33 mouse cellular contexts compared by ENCODE assay signal in genomic region chr16:82520406-82520805, GRCm38 (mm10).
"Had no signal": no experiment of that assay in that cellular context is flagged by ENCODE, and none has a peak within 500 bp of the region (broad histone marks: within the 10 kb centered on the region; RNA-seq: fewer than 3 reads in every experiment).

No protein-coding gene starts in this region.

- H3K36me3 ChIP-seq: heart, embryonic 10.5 days; heart, embryonic 12.5 days; heart, embryonic 13.5 days; heart, embryonic 15.5 days; hindbrain, embryonic 10.5 days; hindbrain, embryonic 15.5 days; intestine, embryonic 15.5 days; kidney, embryonic 15.5 days had no signal

- H3K27ac ChIP-seq: heart, embryonic 10.5 days; heart, embryonic 13.5 days; heart, embryonic 15.5 days; hindbrain, embryonic 10.5 days; hindbrain, embryonic 14.5 days; hindbrain, embryonic 15.5 days; hindbrain, postnatal 0 days; intestine, embryonic 15.5 days; kidney, embryonic 15.5 days; kidney, postnatal 0 days; layer of hippocampus, adult 2 months had no signal

- H3K4me1 ChIP-seq: heart, embryonic 10.5 days; heart, embryonic 12.5 days; heart, embryonic 13.5 days; heart, embryonic 15.5 days; hindbrain, embryonic 10.5 days; hindbrain, embryonic 15.5 days; intestine, embryonic 15.5 days; kidney, embryonic 15.5 days had no signal

- ATAC-seq: hindbrain, embryonic 16.5 days; hindbrain, postnatal 0 days; inflammation-experienced regulatory T-cells, adult 6 months; intestine, embryonic 15.5 days; intestine, embryonic 16.5 days; intestine, postnatal 0 days had no signal

- H3K4me2 ChIP-seq: heart, embryonic 11.5 days; heart, embryonic 12.5 days; heart, embryonic 13.5 days; heart, embryonic 15.5 days; hindbrain, embryonic 14.5 days; hindbrain, embryonic 15.5 days; intestine, embryonic 15.5 days; kidney, embryonic 15.5 days had no signal

- H3K4me3 ChIP-seq: heart, embryonic 10.5 days; heart, embryonic 12.5 days; heart, embryonic 13.5 days; heart, embryonic 15.5 days; hindbrain, embryonic 10.5 days; hindbrain, embryonic 15.5 days; intestine, embryonic 15.5 days; kidney, embryonic 15.5 days; layer of hippocampus, adult 2 months had no signal

- H3K9me3 ChIP-seq: heart, embryonic 10.5 days; heart, embryonic 12.5 days; heart, embryonic 13.5 days; heart, embryonic 15.5 days; hindbrain, embryonic 10.5 days; hindbrain, embryonic 15.5 days; intestine, embryonic 15.5 days; kidney, embryonic 15.5 days had no signal

- H3K27me3 ChIP-seq: heart, embryonic 12.5 days; heart, embryonic 13.5 days; heart, embryonic 15.5 days; hindbrain, embryonic 15.5 days; intestine, embryonic 15.5 days; kidney, embryonic 15.5 days had no signal

- H3K9ac ChIP-seq: heart, embryonic 12.5 days; heart, embryonic 13.5 days; heart, embryonic 15.5 days; hindbrain, embryonic 14.5 days; hindbrain, embryonic 15.5 days; intestine, embryonic 15.5 days; kidney, embryonic 15.5 days had no signal

- DNase-seq: heart, postnatal 10 days; heart, postnatal 14 days; heart, postnatal 36 days; heart, postnatal 4 days; kidney, adult 11 months; kidney, adult 18-20 months; kidney, adult 2 months; kidney, adult 8-10 months; kidney, adult 9 months; kidney, postnatal 10 days; kidney, postnatal 14 days; kidney, postnatal 25 days; kidney, postnatal 36 days; kidney, postnatal 4 days; layer of hippocampus, adult 9-11 months; layer of hippocampus, postnatal 36 days had no signal
